ENCODE assay signal across 13 mouse cellular contexts in the genomic region with DNA sequence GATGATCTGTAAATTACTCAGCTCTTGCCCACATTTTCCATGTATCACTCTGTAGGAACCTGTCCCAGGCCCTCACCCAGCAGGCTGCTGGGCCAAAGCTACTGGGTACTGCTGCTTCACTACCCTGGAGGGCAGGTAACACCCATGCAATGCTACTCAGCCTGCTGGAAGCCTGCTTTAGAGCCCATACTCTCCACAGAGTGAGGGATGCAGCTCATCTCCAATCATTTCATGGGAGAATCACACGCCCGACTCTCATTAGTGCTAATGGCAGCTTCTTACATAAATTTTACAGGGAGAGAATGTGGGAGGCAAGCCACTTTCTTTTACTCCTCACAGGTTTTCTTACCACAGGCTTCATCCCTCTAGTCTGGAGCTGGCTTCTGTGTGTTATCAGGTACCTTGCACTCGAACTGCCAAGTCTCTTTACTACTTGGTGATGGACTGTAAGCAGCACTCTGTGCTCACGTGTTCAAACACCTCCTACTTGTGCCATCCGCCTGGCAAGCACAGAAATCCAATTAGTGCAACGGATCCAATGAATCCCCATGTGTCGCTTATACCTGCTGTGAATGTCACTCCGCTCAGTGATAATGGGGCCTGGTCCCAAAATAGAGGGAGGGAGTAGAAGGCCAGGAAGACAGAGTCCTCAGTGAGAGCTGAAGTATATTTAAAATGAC.
DNase-seq lines count a peak whose midpoint lies in the region; ATAC-seq and TF ChIP-seq lines count a peak whose summit lies in the region.
"Had no signal": no experiment of that assay in that cellular context is flagged by ENCODE, and none has a peak within 500 bp of the region (broad histone marks: within the 10 kb centered on the region; RNA-seq: fewer than 3 reads in every experiment).

No protein-coding gene starts in this region.

- DNase-seq in layer of hippocampus, adult 18-20 months (ENCODE audit: low spot score in 2 of 2) = peak; percentile 37 to 71
- DNase-seq in layer of hippocampus, postnatal 25 days (ENCODE audit: extremely low spot score in 1 of 2, low spot score in 1 of 2) = no peak
- DNase-seq in layer of hippocampus, postnatal 10 days (ENCODE audit: low spot score in 2 of 2) = peak; percentile 28 to 47
- DNase-seq in right cerebral cortex, adult 2 months (ENCODE audit: low spot score in 2 of 2) = peak; percentile 59 to 66
- DNase-seq in liver, embryonic 11.5 days (ENCODE audit: low spot score) = no peak
- no peak for DNase-seq in spleen, postnatal 4 days (ENCODE audit: low spot score in 2 of 2)
- no peak for DNase-seq in heart, adult 8-10 months (ENCODE audit: low spot score)
- DNase-seq: kidney, postnatal 10 days; thymus, adult 2 months had no signal

- H3K27me3 ChIP-seq in liver, embryonic 11.5 days (replicated peaks; ENCODE audit: control insufficient read depth, insufficient read depth, low read length) = no peaks in the 10 kb centered on the region
- H3K27me3 ChIP-seq: heart, embryonic 15.5 days; liver, embryonic 15.5 days had no signal

- no peaks in the 10 kb centered on the region for H3K36me3 ChIP-seq in liver, embryonic 11.5 days (ENCODE audit: control insufficient read depth, insufficient read depth, low read length)
- H3K36me3 ChIP-seq: heart, embryonic 15.5 days; liver, embryonic 15.5 days had no signal

- no peak for TF ChIP-seq CTCF in cortical plate, adult 2 months (IDR thresholded peaks at IDR 0.05; ENCODE audit: extremely low read depth, insufficient read depth, low read length)

- no peak overlapping the region for H3K4me3 ChIP-seq in cortical plate, adult 2 months (ENCODE audit: insufficient read depth, low read length)
- no peak overlapping the region for H3K4me3 ChIP-seq in liver, embryonic 11.5 days (ENCODE audit: low read depth, low read length)
- H3K4me3 ChIP-seq: erythroblast, embryonic 14.5 days; heart, embryonic 15.5 days; liver, embryonic 15.5 days had no signal

- TF ChIP-seq POLR2A in cortical plate, adult 2 months (IDR thresholded peaks at IDR 0.05; ENCODE audit: extremely low read depth, insufficient read depth, low read length) = no peak

- no peaks in the 10 kb centered on the region for H3K9me3 ChIP-seq in liver, embryonic 11.5 days (ENCODE audit: control insufficient read depth, low read length)
- H3K9me3 ChIP-seq: heart, embryonic 15.5 days; liver, embryonic 15.5 days had no signal

- peak overlapping the region; percentile 57 for H3K27ac ChIP-seq in cortical plate, adult 2 months (ENCODE audit: insufficient read depth, low read length)
- H3K27ac ChIP-seq in liver, embryonic 11.5 days (ENCODE audit: low read depth, low read length) = no peak overlapping the region
- H3K27ac ChIP-seq: heart, embryonic 15.5 days; liver, embryonic 15.5 days had no signal

- no peak overlapping the region for H3K4me2 ChIP-seq in liver, embryonic 11.5 days
- H3K4me2 ChIP-seq: heart, embryonic 15.5 days; liver, embryonic 15.5 days had no signal

- peaks cover 13% of the 10 kb centered on the region; the same call in 1 of the 2 replicates for H3K4me1 ChIP-seq in cortical plate, adult 2 months (ENCODE audit: control insufficient read depth, insufficient read depth, low read length)
- no peaks in the 10 kb centered on the region for H3K4me1 ChIP-seq in liver, embryonic 11.5 days (replicated peaks; ENCODE audit: control insufficient read depth, insufficient read depth, low read length)
- H3K4me1 ChIP-seq: heart, embryonic 15.5 days; liver, embryonic 15.5 days had no signal

- no peak overlapping the region for H3K9ac ChIP-seq in liver, embryonic 11.5 days (ENCODE audit: low read depth, low read length)
- H3K9ac ChIP-seq: heart, embryonic 15.5 days; liver, embryonic 15.5 days had no signal

- WGBS in liver, embryonic 11.5 days = 74% methylated on average over 8 of the region's 8 CpGs

- ATAC-seq in liver, embryonic 11.5 days (replicated peaks; ENCODE audit: low FRiP score) = no peak

Comparison
In these comparisons a context has a peak if more than half of its experiments do, and no peak if none do; other contexts are left out.
1. DNase-seq: peak in layer of hippocampus, adult 18-20 months (2 of 2), layer of hippocampus, postnatal 10 days (2 of 2) and right cerebral cortex, adult 2 months (2 of 2); none in layer of hippocampus, postnatal 25 days (0 of 2), liver, embryonic 11.5 days (single experiment), spleen, postnatal 4 days (0 of 2) and heart, adult 8-10 months (single experiment).